Mouse (Mus musculus) liver, embryonic 14.5 days (tissue): ENCODE data around the gene Anxa6. TPM values are rescaled to one million over a fixed set of nuclear protein-coding genes. Genes with fewer than 3 reads are reported as not detected.

Experiments
- ATAC-seq: fragments of 200-750 bp; cut with Nextera tagmentation; 2 replicates; pipeline ENCODE4 v1.8.0; 2017; ENCODE audit warnings: moderate number of reproducible peaks, mild to moderate bottlenecking, moderate library complexity; ENCODE audit not compliant: insufficient read depth
- DNase-seq, 3 experiments: peaks; one replicate each; pipeline ENCODE4 v3.0.0-alpha.2; 2012 to 2013; ENCODE audit warnings: low read depth in 3 of 3, low spot score in 3 of 3
- H3K27ac ChIP-seq: fragments of 300-500 bp; sonication (generic); 2 replicates; pipeline ENCODE4 v1.5.1; 2014; ENCODE audit warnings: moderate library complexity, mild to moderate bottlenecking, control low read depth, inconsistent platforms
- H3K27me3 ChIP-seq: fragments of 300-500 bp; sonication (generic); 2 replicates; pipeline ENCODE4 v1.6.1; 2014; ENCODE audit warnings: mild to moderate bottlenecking, low read length, moderate library complexity; ENCODE audit not compliant: control insufficient read depth, insufficient read depth
- H3K36me3 ChIP-seq: fragments of 300-500 bp; sonication (generic); replicated peaks from 2 replicates; pipeline ENCODE4 v1.6.1; 2014; ENCODE audit warnings: low read depth; ENCODE audit not compliant: control insufficient read depth, insufficient read depth
- H3K4me1 ChIP-seq, 2 experiments: fragments of 200-500 bp in 1 of 2; fragments of 300-500 bp in 1 of 2; sonication (generic) in 1 of 2; replicated peaks; 2 replicates each; pipeline ENCODE4 v1.6.1; 2012 to 2014; ENCODE audit warnings: antibody characterized with exemption in 1 of 2, inconsistent platforms in 1 of 2, low read length in 1 of 2; ENCODE audit not compliant: control insufficient read depth in 2 of 2, insufficient read depth in 2 of 2
- H3K4me2 ChIP-seq: fragments of 300-500 bp; sonication (generic); 2 replicates; pipeline ENCODE4 v1.6.1; 2014; ENCODE audit warnings: low read depth, mild to moderate bottlenecking, control low read depth, moderate library complexity
- H3K4me3 ChIP-seq, 2 experiments: fragments of 200-500 bp in 1 of 2; fragments of 300-500 bp in 1 of 2; sonication (generic) in 1 of 2; 2 replicates each; pipeline ENCODE4 v1.5.1; 2012 to 2014; ENCODE audit warnings: low read depth in 2 of 2, low read length in 2 of 2, mild to moderate bottlenecking in 2 of 2, control low read depth in 1 of 2, inconsistent platforms in 1 of 2, moderate library complexity in 1 of 2; ENCODE audit not compliant: insufficient read depth in 1 of 2
- H3K9ac ChIP-seq: fragments of 300-500 bp; sonication (generic); replicated peaks from 2 replicates; pipeline ENCODE4 v1.6.1; 2014; ENCODE audit warnings: mild to moderate bottlenecking, control low read depth, moderate library complexity
- H3K9me3 ChIP-seq: fragments of 300-500 bp; sonication (generic); 2 replicates; pipeline ENCODE4 v1.6.1; 2016; ENCODE audit warnings: low read length, mixed read lengths; ENCODE audit not compliant: control insufficient read depth
- CTCF ChIP-seq: IDR thresholded peaks from 2 replicates; pipeline ENCODE4 v1.5.1; 2016; ENCODE audit warnings: antibody characterized with exemption, low read depth, control low read depth
- EP300 ChIP-seq: IDR thresholded peaks from 2 replicates; pipeline ENCODE4 v1.6.1; 2016; ENCODE audit warnings: antibody characterized with exemption, low read depth
- WGBS: fragments of 180-500 bp; shearing (Covaris S2); extraction: QIAGEN DNeasy Blood & Tissue Kit; methylation state at CpG from one replicate; pipeline ENCODE4 v1.1.7; 2014; ENCODE audit not compliant: insufficient replicate concordance; 5-methylcytosine and 5-hydroxymethylcytosine counted together
- polyA plus RNA-seq, 2 experiments: library from polyadenylated mRNA; depleted of rRNA in 1 of 2; stranded (reverse) in 1 of 2; unstranded in 1 of 2; fragments of >200 nt; fragmentation: Nextera tagmentation in 1 of 2; extraction: Ambion mirVana in 1 of 2; gene quantifications; 2 replicates each; pipeline versions ENCODE4 v1.2.1 to v1.2.3; 2012 to 2014

Anxa6 gene
- polyA plus RNA-seq, 2 experiments, result 24.2 to 36.7 TPM

- Histone ChIP-seq H3K4me1 (peaks cover 0 to 5% of the 10 kb centered on the region in 2 experiments; a peak in 2 of 4 replicates), H3K27me3 (no peaks in the 10 kb centered on the region), H3K9ac (no peak overlapping the region), H3K4me2 (no peak overlapping the region), H3K36me3 (no peaks in the 10 kb centered on the region), H3K4me3 (no peak overlapping the region), H3K27ac (no peak overlapping the region), H3K9me3 (no peaks in the 10 kb centered on the region)
- ATAC-seq (no peak), DNase-seq (no peak)
- WGBS, result 62% methylated on average over 9 of the region's 9 CpGs
- TF ChIP-seq CTCF (no peak), EP300 (no peak)
Measured at GRCm38 (mm10) chr11:55015831-55016241, 17.4 kb downstream of the Anxa6 start.

GRCm38 (mm10) chr11:55015264-55015663 is 18.0 kb downstream of the Anxa6 start:
- Histone ChIP-seq H3K4me1 (peaks cover 0 to 5% of the 10 kb centered on the region in 2 experiments; a peak in 2 of 4 replicates), H3K27me3 (no peaks in the 10 kb centered on the region), H3K9ac (no peak overlapping the region), H3K4me2 (no peak overlapping the region), H3K27ac (no peak overlapping the region), H3K36me3 (no peaks in the 10 kb centered on the region), H3K9me3 (no peaks in the 10 kb centered on the region), H3K4me3 (no peak overlapping the region)
- TF ChIP-seq CTCF (no peak), EP300 (no peak)
- no peak for DNase-seq
- 71% methylated on average over 3 of the region's 3 CpGs for WGBS
- no peak for ATAC-seq

DNA sequence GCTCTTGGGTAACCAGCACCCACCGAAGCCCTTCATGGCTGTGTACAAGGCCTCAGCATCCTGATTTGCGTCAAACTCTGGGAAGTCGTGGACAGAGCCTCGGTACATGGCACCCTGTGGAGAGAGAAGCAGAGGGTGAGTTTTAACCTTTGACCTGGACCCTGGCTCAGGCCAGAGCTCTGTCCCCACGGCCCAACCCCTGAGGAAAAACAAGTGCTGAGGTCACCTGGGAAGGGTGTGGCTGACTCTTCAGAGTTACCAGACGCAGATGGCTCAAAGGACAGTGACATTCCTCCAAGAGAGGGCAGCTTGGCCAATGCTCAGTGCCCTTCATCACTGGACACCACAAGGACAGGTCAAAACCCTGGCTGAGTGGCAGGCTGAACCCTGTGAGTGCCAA is 19.4 kb downstream of the Anxa6 start:
- H3K27ac ChIP-seq, result no peak overlapping the region
- no peak overlapping the region for H3K4me3 ChIP-seq
- no peaks in the 10 kb centered on the region for H3K9me3 ChIP-seq
- H3K4me1 ChIP-seq, result peaks cover 0 to 2% of the 10 kb centered on the region in 2 experiments; a peak in 1 of 4 replicates
- no peak for TF ChIP-seq EP300
- TF ChIP-seq CTCF, result no peak
- no peaks in the 10 kb centered on the region for H3K36me3 ChIP-seq
- WGBS, result 60% methylated on average over 6 of the region's 6 CpGs
- no peak overlapping the region for H3K4me2 ChIP-seq
- H3K27me3 ChIP-seq, result no peaks in the 10 kb centered on the region
- no peak for DNase-seq
- H3K9ac ChIP-seq, result no peak overlapping the region
- ATAC-seq, result no peak

DNA sequence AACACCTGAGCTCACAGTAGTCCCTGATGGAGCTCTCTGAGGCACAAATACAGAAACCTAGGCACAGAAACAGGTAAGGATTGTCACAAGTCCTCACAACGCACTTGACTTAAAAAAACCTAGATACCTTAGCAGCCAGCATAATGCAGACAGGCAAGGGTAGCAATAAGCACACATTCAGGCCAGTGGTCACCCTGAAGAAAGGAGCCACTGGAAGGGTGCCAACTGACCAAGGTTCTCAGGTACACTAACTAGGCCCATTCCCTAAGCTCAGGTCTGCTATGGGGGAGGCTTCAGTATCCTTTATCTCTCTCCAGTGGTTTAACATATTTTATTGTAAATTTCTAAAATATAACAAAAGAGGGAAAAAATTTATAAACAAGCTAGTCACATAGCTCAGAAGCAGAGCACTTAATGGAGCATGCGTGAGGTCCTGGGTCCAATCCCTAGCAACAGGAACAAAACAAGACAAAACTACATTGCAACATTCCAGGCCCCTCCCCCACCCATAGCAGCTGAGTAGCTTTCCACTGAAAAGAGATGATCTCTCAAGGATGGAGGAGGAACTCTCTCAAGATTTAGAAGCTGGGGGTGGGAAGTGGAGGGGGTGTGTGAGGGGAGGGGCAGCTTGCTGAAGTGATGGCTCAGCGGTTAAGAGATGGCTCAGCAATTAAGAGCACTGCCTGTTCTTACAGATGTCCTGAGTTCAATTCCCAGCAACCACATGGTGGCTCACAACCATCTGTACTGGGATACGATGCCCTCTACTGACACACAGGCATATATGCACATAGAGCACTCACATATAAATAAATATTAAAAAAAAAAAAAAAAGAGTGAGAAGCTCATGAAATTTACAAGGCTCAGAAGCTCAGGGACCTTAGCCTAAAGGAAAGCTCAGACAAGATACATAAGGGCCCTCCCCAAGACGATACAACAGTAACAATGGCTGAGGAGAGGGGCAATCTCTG is 20.4 kb downstream of the Anxa6 start:
- H3K4me3 ChIP-seq, result no peak overlapping the region
- H3K4me2 ChIP-seq, result no peak overlapping the region
- no peaks in the 10 kb centered on the region for H3K36me3 ChIP-seq
- no peaks in the 10 kb centered on the region for H3K9me3 ChIP-seq
- no peak for ATAC-seq
- H3K9ac ChIP-seq, result no peak overlapping the region
- H3K27me3 ChIP-seq, result no peaks in the 10 kb centered on the region
- DNase-seq, result no peak
- WGBS, result 62% methylated on average over 5 of the region's 5 CpGs
- H3K27ac ChIP-seq, result no peak overlapping the region
- TF ChIP-seq EP300, result no peak
- no peak for TF ChIP-seq CTCF
- H3K4me1 ChIP-seq, result peaks cover 0 to 2% of the 10 kb centered on the region in 2 experiments; a peak in 1 of 4 replicates

- Histone ChIP-seq H3K27me3 (no peaks in the 10 kb centered on the region), H3K4me2 (no peak overlapping the region), H3K4me1 (peaks cover 0 to 2% of the 10 kb centered on the region in 2 experiments; a peak in 1 of 4 replicates), H3K9me3 (no peaks in the 10 kb centered on the region), H3K27ac (no peak overlapping the region), H3K4me3 (no peak overlapping the region), H3K36me3 (no peaks in the 10 kb centered on the region), H3K9ac (no peak overlapping the region)
- TF ChIP-seq EP300 (no peak), CTCF (no peak)
- DNase-seq (no peak), ATAC-seq (no peak)
- 59% methylated on average over 3 of the region's 3 CpGs for WGBS
Measured at GRCm38 (mm10) chr11:55011440-55011839, 21.8 kb downstream of the Anxa6 start.
